Mouse (Mus musculus) embryonic fibroblast, embryonic 13.5 days (primary cell): ENCODE results near the gene Zfhx3. TPM values are rescaled to one million over a fixed set of nuclear protein-coding genes. Genes with fewer than 3 reads are reported as not detected.
"Not testable (repeated sequence)": the region's sequence is repeated elsewhere in the genome, so short reads cannot be mapped to it uniquely, and the experiment has no call there.

ENCODE experiments used
- H3K27ac ChIP-seq: 2 replicates; pipeline ENCODE4 v1.5.1; 2012; ENCODE audit warnings: low read length, control low read depth, inconsistent platforms; ENCODE audit not compliant: insufficient read depth
- H3K4me1 ChIP-seq: 2 replicates; pipeline ENCODE4 v1.6.1; 2011; ENCODE audit warnings: low read length; ENCODE audit not compliant: control insufficient read depth, insufficient read depth
- H3K4me3 ChIP-seq: 2 replicates; pipeline ENCODE4 v1.5.1; 2011; ENCODE audit warnings: mild to moderate bottlenecking, control low read depth, low read length; ENCODE audit not compliant: insufficient read depth
- CTCF ChIP-seq: IDR thresholded peaks from 2 replicates; pipeline ENCODE4 v1.5.1; 2011; ENCODE audit warnings: mild to moderate bottlenecking, control low read depth, low read length, moderate library complexity, borderline replicate concordance; ENCODE audit not compliant: insufficient read depth
- POLR2A ChIP-seq: IDR thresholded peaks from 2 replicates; pipeline ENCODE4 v1.6.1; 2011; ENCODE audit warnings: low read depth, mild to moderate bottlenecking, control low read depth, low read length, moderate library complexity
- polyA plus RNA-seq: library from polyadenylated mRNA; stranded (reverse); fragments of >200 nt; gene quantifications from 2 replicates; pipeline ENCODE4 v1.2.4, GENCODE M21; 2011; ENCODE audit warnings: low read depth; ENCODE audit not compliant: missing spikeins, insufficient read length

Gene Zfhx3
- polyA plus RNA-seq: 30.6 and 31.0 TPM in 2 replicates

GRCm38 (mm10) chr8:107941922-107942694 is at the start of gene Zfhx3:
Zfhx3 (plus strand) TSS chr8:107942644.
- no peak for TF ChIP-seq POLR2A
- no peak for TF ChIP-seq CTCF
- Histone ChIP-seq H3K4me1 (no peaks in the 10 kb centered on the region; the same call in 1 of the 2 replicates), H3K4me3 (0 out of 2 replicates have a peak within 1 kb of the TSS, but pooled peaks have one; percentile 6), H3K27ac (no peak within 1 kb of the TSS; the same call in 1 of the 2 replicates)

DNA sequence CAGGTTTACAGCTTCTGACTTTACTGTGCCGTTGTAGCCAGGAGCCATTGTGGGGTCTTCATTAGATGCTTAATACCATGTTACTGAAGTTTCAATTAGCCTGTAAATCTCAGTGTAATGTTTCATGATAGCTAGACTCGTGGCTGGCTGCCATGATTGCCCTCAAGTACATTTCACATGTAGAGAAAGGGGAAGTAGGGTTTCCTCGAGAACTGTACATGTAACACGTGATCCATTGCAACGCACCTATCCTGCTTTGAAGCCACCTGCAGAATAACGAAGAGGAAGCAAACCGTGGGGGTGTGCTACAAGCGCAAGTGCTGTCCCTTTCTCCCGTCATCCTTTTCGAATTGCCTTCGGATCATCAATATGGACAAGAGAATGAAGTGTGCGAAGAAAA is 23.5 kb upstream of the Zfhx3 start:
- H3K4me3 ChIP-seq: no peak overlapping the region
- H3K27ac ChIP-seq: no peak overlapping the region
- TF ChIP-seq CTCF (no peak), POLR2A (no peak)
- no peaks in the 10 kb centered on the region for H3K4me1 ChIP-seq

DNA sequence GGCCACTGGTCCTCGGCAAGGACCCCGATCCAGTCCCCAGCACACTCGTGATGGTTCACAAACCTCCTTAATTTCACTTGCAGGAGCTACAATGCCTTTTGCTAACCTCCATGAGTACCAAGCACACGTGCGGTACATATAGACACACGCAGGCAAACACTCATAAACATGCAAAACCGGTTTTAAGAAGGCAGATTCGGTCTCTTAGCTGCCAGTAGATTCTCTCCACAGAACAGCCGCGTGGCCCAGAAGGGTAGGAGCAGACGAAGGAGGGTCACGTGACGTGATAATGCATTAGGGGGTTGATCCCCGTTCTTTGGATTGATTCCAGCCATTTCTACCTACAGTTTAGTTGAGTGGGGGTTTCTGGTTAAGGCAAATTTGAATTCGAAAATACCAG is 16.3 kb upstream of the Zfhx3 start:
- TF ChIP-seq CTCF (no peak), POLR2A (no peak)
- no peak overlapping the region for H3K4me3 ChIP-seq
- H3K4me1 ChIP-seq: no peaks in the 10 kb centered on the region
- no peak overlapping the region for H3K27ac ChIP-seq

GRCm38 (mm10) chr8:107936725-107937124 is 5.7 kb upstream of the Zfhx3 start:
- no peaks in the 10 kb centered on the region for H3K4me1 ChIP-seq

DNA sequence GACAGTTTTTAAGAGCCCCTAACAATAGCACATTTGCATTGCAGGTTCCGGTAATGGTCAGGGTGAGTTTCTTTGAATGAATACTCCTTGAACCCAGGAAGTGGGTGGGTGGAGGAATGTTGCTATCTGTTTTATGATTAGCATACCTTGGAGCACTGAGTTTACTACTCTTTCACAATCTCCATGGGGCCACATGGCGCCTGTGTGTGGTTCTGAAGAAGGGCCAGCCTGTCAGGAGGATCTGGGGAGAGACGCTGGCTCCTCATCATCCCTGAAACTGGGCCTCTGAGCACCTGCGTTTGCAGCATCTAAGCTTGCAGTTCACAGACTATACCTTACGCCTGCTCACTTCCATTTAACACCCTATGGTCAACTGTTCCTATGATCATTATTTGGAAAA is 4.2 kb upstream of the Zfhx3 start:
- H3K27ac ChIP-seq, H3K4me3 ChIP-seq, H3K4me1 ChIP-seq: not testable (repeated sequence)

More at GRCm38 (mm10) chr8:107936725-107937124, 5.7 kb upstream of the Zfhx3 start:
- Histone ChIP-seq H3K27ac (no peak overlapping the region), H3K4me3 (no peak overlapping the region)
- TF ChIP-seq POLR2A (no peak), CTCF (no peak)

- Histone ChIP-seq H3K4me1 (no peaks in the 10 kb centered on the region), H3K4me3 (no peak overlapping the region), H3K27ac (no peak overlapping the region)
- no peak for TF ChIP-seq CTCF
- TF ChIP-seq POLR2A: no peak
Observed at GRCm38 (mm10) chr8:107940181-107940580, 2.3 kb upstream of the Zfhx3 start.

DNA sequence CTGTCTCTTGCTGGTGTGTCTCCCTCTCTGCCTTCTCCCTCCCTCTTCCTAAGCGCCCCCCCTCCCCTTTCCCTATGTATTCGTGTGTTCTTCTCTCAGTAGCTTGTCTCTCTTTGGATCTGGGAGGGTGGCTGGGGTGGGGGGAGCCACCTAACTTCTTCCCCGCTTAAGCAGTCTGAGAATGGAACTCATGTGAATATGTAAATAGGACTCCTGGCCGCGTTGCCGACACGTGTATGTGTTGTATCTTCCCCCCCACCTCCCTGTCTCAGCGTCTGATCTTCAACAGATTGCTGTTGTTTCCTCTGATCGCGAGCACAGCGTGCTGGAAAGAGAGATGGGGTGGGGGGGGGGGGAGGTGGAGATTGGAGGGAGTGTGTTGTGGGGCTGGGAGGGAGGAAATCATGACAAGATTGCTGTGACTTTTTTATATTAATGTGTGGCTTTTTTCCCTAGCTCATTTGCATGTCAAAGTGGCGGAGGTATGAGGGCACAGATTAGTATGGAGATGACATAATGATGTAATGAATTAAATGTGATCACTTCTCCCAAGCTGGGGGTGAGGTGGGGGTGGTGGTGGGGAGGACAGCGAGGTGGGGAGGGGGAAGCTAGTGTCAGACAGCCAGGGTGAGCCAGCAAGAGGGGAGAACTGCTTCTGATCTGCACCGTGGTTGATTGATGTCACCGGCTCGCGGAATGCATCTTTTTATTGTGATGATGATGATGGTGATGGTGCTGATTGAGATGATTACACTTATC is 487 bp downstream of the Zfhx3 start:
- TF ChIP-seq CTCF (no peak), POLR2A (no peak)
- Histone ChIP-seq H3K4me1 (no peaks in the 10 kb centered on the region; the same call in 1 of the 2 replicates), H3K27ac (no peak overlapping the region), H3K4me3 (0 out of 2 replicates have a peak overlapping the region, but pooled peaks have one; percentile 6)

GRCm38 (mm10) chr8:107943550-107944348 is 1.3 kb downstream of the Zfhx3 start:
- Histone ChIP-seq H3K4me3 (no peak overlapping the region), H3K27ac (no peak overlapping the region), H3K4me1 (no peaks in the 10 kb centered on the region; the same call in 1 of the 2 replicates)
- TF ChIP-seq CTCF: no peak
- TF ChIP-seq POLR2A: no peak
